Mouse (Mus musculus) layer of hippocampus, adult 9-10 months (tissue): ENCODE measurements around the gene Zdhhc1.

Source experiments
- DNase-seq: peaks from one replicate; pipeline ENCODE4 v3.0.0; 2022; ENCODE audit warnings: low spot score

Zdhhc1 gene

GRCm38 (mm10) chr8:105517346-105517745 is 20.6 kb upstream of the Zdhhc1 start:
- no peak for DNase-seq

GRCm38 (mm10) chr8:105516018-105516645 is 19.4 kb upstream of the Zdhhc1 start:
- DNase-seq, result peak; percentile 64

GRCm38 (mm10) chr8:105514656-105515055 is 18.0 kb upstream of the Zdhhc1 start:
- DNase-seq, result no peak

GRCm38 (mm10) chr8:105514194-105514593 is 17.5 kb upstream of the Zdhhc1 start:
- DNase-seq, result no peak

- DNase-seq, result no peak
These were observed 13.5 kb upstream of the Zdhhc1 start for GRCm38 (mm10) chr8:105509997-105510735.

- no peak for DNase-seq
These were observed 12.1 kb upstream of the Zdhhc1 start for GRCm38 (mm10) chr8:105508758-105509157.

DNA sequence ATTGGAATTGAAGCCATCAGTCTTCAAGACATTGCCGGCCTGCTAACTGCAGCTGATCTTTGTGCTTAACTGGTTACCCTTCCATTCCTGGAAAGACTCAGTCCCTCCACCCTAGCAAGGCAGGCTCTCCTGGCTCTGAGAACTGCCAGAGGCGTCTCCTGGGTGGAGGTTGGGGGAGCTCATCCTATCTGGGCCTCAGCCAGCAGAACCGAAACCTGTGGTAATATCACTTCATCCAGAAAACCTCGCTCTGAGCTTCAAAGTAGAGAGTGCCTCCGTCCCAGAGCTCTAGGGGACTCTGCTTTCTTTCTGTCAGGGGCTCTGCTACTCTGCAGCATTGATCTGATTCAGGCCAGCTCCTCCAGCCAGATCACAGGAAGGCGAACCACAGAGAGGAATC is 10.3 kb upstream of the Zdhhc1 start:
- no peak for DNase-seq

DNA sequence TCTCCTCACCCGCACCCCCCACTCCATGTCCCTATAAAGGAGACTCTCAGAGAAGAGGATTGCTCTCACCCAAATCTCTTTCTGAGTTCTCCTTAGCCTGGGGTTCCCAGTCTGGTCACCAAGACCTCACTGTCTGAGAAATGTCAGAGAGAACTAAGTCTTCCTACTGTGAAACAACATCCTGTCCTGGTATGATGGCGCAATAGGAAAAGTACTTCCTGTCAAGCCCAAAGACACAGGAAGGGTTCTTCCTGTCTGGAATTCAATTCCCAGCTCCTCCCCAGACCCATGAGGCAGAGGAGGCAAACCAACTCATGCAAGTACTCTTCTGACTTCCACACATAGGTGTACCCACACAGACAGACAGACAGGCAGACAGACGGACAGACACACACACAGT is 7.9 kb upstream of the Zdhhc1 start:
- no peak for DNase-seq

- DNase-seq, result no peak
These were observed 3.1 kb upstream of the Zdhhc1 start for GRCm38 (mm10) chr8:105499787-105500186.

- no peak for DNase-seq
These were observed 1.1 kb downstream of the Zdhhc1 start for GRCm38 (mm10) chr8:105495350-105496302.

- DNase-seq, result no peak
These were observed 2.1 kb downstream of the Zdhhc1 start for GRCm38 (mm10) chr8:105494566-105494965.

GRCm38 (mm10) chr8:105493495-105493894 is 3.2 kb downstream of the Zdhhc1 start:
- DNase-seq, result no peak

GRCm38 (mm10) chr8:105489281-105489680 is 7.4 kb downstream of the Zdhhc1 start:
- no peak for DNase-seq

- DNase-seq, result no peak
These were observed 8.6 kb downstream of the Zdhhc1 start for GRCm38 (mm10) chr8:105488082-105488481.

GRCm38 (mm10) chr8:105484392-105484791 is 12.3 kb downstream of the Zdhhc1 start:
- DNase-seq, result no peak

GRCm38 (mm10) chr8:105484030-105484368 is 12.7 kb downstream of the Zdhhc1 start:
- DNase-seq, result no peak

DNA sequence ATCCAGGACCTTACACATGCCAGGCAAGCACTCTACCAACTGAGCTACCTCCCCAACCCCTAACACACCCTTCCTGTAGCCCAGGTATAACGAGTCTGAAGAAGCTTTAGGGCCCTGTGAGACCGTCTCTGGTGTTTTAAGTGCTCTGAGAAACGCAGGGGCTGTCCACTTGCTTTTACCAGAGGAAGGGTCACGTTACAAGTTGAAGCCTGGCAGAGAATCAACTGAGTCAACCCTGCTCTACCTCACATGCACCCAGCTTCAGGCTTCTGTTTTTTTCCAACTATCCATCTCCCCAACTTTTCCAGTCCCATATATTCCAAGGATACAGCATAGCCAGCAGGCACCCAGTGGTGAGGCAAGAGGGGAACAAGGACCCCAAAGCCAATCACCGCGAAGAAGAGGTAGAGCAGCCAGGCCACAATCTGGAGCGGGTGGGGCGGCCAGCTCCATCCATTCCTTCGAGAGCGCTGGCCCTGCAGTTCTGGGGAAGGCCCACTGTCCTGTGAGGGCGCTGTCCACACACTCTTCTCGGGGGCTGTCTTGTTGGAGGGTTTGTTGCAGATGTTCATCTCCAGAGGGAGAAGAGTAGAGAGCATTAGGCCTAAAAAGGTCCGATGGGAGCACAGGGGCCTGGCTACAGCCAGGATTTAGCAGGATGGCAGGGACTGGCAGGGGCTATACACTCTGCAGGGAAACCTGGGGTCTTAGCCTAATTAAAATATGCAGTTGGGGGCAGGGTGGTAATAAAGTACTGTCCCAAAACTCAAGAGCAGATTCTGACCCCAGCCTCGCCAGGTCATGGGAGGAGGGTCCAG is 13.3 kb downstream of the Zdhhc1 start:
- no peak for DNase-seq

GRCm38 (mm10) chr8:105482123-105482522 is 14.6 kb downstream of the Zdhhc1 start:
- DNase-seq, result no peak

GRCm38 (mm10) chr8:105481453-105481852 is 15.2 kb downstream of the Zdhhc1 start:
- no peak for DNase-seq

DNA sequence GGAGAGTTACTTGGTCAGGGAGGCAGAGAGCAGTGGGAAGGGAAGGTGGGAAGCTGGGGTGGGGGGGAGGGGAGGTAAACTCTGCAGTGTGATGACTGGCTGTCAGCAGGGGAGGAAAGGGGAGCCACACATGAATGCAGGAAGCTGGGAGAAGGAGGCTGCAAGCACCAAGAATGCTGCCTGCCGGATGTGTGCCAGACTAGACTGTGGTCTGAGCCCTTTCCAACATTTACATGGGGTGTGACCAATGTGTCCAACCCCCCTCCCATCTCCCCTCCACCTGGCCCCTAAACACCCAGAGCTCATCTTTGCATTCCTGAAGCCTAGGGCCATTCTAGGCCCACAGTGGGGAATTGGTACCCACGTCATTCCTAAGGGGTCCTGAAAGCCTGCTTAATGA is 15.7 kb downstream of the Zdhhc1 start:
- DNase-seq, result no peak

GRCm38 (mm10) chr8:105477792-105478191 is 18.9 kb downstream of the Zdhhc1 start:
- no peak for DNase-seq
